Mouse (Mus musculus) frontal cortex, postnatal 14 days (tissue): ENCODE measurements at regions not wholly inside any gene's neighbourhood (a gene's known extent, or its start where the extent isn't known, plus 50 kb on each side); places are given as distances from the start of the nearest gene placed in this dataset.

Experiments
- DNase-seq, 2 experiments: peaks; one replicate each; pipeline ENCODE4 v3.0.0; 2022; ENCODE audit warnings: low spot score in 2 of 2

GRCm38 (mm10) chr9:87341438-87341837 is 86.1 kb upstream of the Cep162 start:
- no peak for DNase-seq

GRCm38 (mm10) chr9:87326374-87327295 is 71.3 kb upstream of the Cep162 start:
- no peak for DNase-seq

- DNase-seq = no peak
Measured at GRCm38 (mm10) chr9:87323690-87324089, 68.4 kb upstream of the Cep162 start.

- no peak for DNase-seq
Measured at GRCm38 (mm10) chr9:87320758-87321157, 65.4 kb upstream of the Cep162 start.

- no peak for DNase-seq
Measured at GRCm38 (mm10) chr9:87318767-87319166, 63.4 kb upstream of the Cep162 start.

- no peak for DNase-seq
Measured at GRCm38 (mm10) chr9:87310150-87310549, 54.8 kb upstream of the Cep162 start.
